Mouse (Mus musculus) left cerebral cortex, postnatal 14 days (tissue): ENCODE measurements around the gene Timp1. TPM values are rescaled to one million over a fixed set of nuclear protein-coding genes. Genes with fewer than 3 reads are reported as not detected.
A peak's percentile ranks its signal among the peaks of the same experiment; 100 is the strongest.

Source experiments
- DNase-seq, 2 experiments: peaks; one replicate each; pipeline ENCODE4 v3.0.0; 2021 to 2022; ENCODE audit warnings: low spot score in 2 of 2, mixed read lengths in 1 of 2
- intact Hi-C: fragments of 180-260 bp; cut with DNase I; formaldehyde crosslinking; loops from one replicate; pipeline ENCODE4 v1.15.1; 2025
- microRNA-seq, 2 experiments: library from miRNA; unstranded; fragments of <30 nt; microRNA quantifications; one replicate each; pipeline ENCODE4 v1.2.0; 2022
- total RNA-seq, 2 experiments: library from RNA; stranded (reverse); gene quantifications; 2 replicates each; pipeline ENCODE4 v1.2.3; 2021

The Timp1 gene
- total RNA-seq, 2 experiments from 2014 or later, result 1.2 TPM; not detected in 1

DNA sequence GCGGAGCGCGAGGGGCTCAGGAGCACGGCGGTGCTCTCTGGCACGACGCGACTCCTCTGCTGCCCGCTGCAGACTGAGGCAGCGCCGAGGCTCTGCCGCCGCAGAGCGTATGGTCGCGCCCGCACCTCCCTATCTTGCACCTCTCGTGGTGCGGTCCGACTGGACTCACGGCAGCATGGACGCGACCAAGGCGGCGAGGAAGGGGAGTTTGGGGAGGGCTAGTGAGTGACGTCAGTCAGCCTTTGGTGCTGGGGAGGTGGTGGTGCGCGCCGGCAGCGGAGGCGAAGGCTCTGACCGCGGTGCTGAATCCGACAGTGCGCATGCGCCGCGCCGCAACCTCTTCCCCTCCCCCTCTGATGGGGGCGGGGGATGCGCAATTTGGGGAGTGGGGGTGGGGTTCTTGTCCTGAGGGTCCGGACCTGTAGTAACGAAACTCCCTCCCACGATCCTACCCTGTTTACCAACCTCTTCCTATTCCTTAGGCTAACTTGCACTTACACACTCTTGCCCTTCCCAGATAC, 50.9 kb downstream of the Timp1 start, which contains the start of gene Syn1:
TSS of gene Syn1 (minus strand) at position 161 of the 521 bp plus-strand sequence.
- peak; percentile 84 to 90 for DNase-seq
- intact Hi-C loops, result loop anchor here (10.0 kb wide), 1 partner anchor 56 kb away; no protein-coding TSS in a partner anchor

DNA sequence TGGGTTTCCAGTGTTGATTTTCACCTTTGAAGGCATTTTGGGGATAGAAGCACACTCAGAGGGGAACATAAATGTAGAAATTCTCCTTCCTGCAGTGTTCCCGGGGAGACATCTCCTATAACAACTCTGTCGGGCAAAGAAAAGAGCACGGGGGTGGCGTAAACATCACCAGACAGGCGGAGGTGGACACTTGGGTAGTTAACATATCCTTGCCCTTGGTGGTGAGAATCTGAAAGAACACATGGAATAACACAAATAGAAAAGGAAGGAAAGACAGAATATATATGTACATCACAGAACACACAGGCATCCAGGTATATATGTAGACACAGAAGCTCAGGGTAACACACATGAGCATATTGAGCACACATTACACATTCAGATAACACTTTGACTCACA, 51.4 kb downstream of the Timp1 start:
- peak in 1 of 2 experiments; percentile 53 for DNase-seq
- intact Hi-C loops, result loop anchor here (10.0 kb wide), 1 partner anchor 57 kb away; no protein-coding TSS in a partner anchor

DNA sequence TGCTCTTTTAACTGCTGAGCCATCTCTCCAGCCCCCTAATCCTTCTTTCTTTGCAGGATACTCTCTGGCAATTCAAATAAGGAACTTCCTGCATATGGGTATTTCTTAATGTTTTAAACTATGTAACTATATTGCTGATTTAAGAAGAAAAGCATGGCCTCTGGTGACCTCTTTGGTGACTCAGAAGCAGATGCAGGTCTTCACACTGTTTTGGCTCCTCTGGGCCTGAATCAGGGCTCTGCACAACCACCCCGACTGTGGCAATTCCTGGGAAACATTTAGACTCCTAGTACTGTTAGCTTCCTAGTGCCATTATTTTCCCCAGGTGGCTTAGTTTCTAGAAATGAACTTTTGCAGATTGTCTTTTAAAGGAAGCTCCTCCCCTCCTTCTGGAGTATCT, 53.5 kb downstream of the Timp1 start:
- no peak for DNase-seq
- intact Hi-C loops, result loop anchor here (10.0 kb wide), 1 partner anchor 59 kb away; no protein-coding TSS in a partner anchor

Small RNA genes lying within 50 kb of the gene (microRNA-seq; reads per million reads assigned to microRNA genes)
- gene Gm24824 (0 reads per million in 2 experiments), gene Mir5617 (8.2 to 8.4 reads per million in 2 experiments)

Other genes with a start within 250 kb of the Timp1 start
- gene Uba1, start 211.8 kb upstream of the Timp1 start, total RNA-seq, result 100 to 1,000 TPM; 390 to 391 TPM
- 100 to 1,000 TPM; 321 to 335 TPM for gene Cdk16, start 182.2 kb upstream of the Timp1 start, total RNA-seq
- 10 to 100 TPM; 90.5 to 91.9 TPM for gene Usp11, start 166.3 kb upstream of the Timp1 start, total RNA-seq
- 100 to 1,000 TPM; 198 to 205 TPM for gene Araf, start 72.4 kb upstream of the Timp1 start, total RNA-seq
- 100 to 1,000 TPM; 579 to 600 TPM for gene Syn1, start 50.8 kb downstream of the Timp1 start, total RNA-seq
- 10 to 100 TPM in 1 of 2 experiments, 1 to 10 TPM in 1; 8.1 to 14.5 TPM for gene Cfp, start 61.4 kb downstream of the Timp1 start, total RNA-seq
- gene Elk1, start 80.4 kb downstream of the Timp1 start, total RNA-seq, result 10 to 100 TPM; 42.7 to 43.2 TPM
- gene Uxt, start 91.9 kb downstream of the Timp1 start, total RNA-seq, result 10 to 100 TPM; 10.4 TPM
- gene Zfp182, start 192.2 kb downstream of the Timp1 start, total RNA-seq, result 1 to 10 TPM; 8.9 to 9.2 TPM
- gene Spaca5, start 198.2 kb downstream of the Timp1 start, total RNA-seq, result not detected
- gene Zfp300, start 219.4 kb downstream of the Timp1 start, total RNA-seq, result 1 to 10 TPM; 2.9 to 3.8 TPM
- gene Ssxa1, start 245.7 kb downstream of the Timp1 start, total RNA-seq, result not detected